Mouse (Mus musculus) layer of hippocampus, adult 8-10 months (tissue): ENCODE measurements at regions not wholly inside any gene's neighbourhood (a gene's known extent, or its start where the extent isn't known, plus 50 kb on each side); places are given as distances from the start of the nearest gene placed in this dataset.

Source experiments
- DNase-seq, 2 experiments: peaks; one replicate each; pipeline ENCODE4 v3.0.0; 2022; ENCODE audit warnings: low spot score in 2 of 2

DNA sequence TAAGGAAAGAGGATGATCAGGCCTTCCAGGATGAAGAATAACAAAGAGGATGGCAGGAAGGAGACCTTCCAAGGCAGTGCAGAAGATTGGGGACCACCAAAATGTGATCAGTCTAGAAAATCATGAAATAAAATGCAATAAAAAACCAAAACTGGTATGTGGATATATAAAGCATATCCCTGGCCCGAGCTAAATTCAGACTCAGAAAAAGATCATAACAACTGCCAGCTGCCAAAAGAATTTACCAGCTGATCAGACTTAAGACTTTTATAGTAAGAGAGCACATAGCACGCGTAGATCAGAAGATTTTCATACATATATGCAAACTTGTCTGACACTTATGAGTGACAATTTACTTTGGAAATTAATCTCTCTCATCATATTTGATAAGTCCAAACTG is 767.5 kb upstream of the Zeb2 start:
- no peak for DNase-seq

- no peak for DNase-seq
These were observed 761.5 kb upstream of the Zeb2 start for GRCm38 (mm10) chr2:45878656-45879055.

DNA sequence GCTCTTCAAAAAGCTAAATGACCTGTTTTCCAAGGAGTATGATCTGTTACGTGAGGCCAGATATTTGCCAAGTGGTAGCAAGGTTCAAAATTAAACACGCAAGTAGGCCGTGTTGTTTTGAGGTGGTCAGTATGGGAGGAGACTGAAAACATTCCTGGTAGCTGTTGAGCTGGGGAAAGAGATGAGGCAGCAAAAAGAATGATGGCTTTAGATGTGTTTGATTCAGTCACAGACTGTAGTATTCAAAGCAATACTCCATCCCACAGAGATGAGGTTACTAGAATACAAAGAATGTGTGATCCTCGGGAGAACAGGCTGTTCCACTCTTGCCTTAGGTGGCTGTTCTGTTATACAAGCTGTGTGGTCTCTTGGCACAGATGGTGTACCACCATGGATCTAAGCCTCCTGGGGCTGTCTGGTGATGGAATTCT is 742.7 kb upstream of the Zeb2 start:
- peak in 1 of 2 experiments; percentile 20 for DNase-seq

- DNase-seq: no peak
These were observed 742.2 kb upstream of the Zeb2 start for GRCm38 (mm10) chr2:45859445-45859844.

DNA sequence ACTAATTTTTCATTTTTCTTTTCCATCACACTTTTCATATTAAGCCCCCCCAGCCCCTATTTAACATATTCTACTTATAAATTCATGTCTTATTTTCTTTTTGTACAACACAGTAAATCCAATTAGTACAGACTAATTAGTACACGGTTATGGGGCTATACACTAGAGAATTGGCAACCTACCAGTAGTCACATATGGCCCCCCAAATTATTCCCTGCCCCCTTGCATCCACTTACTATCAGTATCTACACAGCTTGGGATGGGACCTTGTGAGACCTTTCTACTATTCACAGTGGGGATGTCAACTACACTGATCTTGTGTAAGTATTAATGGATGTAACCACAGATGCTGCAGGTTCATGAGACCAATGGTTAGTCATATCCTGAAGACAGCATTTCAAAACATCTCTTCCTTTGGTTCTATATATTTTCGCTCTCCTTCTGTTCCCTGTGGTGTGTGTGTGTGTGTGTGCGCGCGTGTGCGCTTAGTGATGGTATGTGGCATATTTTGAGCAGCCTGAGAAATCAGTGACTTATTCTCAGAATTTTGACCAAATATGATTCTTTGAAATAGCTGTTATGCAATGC is 732.9 kb upstream of the Zeb2 start:
- no peak for DNase-seq

- no peak for DNase-seq
These were observed 723.2 kb upstream of the Zeb2 start for GRCm38 (mm10) chr2:45840389-45840788.

GRCm38 (mm10) chr2:45836546-45837221 is 719.5 kb upstream of the Zeb2 start:
- DNase-seq: no peak

DNA sequence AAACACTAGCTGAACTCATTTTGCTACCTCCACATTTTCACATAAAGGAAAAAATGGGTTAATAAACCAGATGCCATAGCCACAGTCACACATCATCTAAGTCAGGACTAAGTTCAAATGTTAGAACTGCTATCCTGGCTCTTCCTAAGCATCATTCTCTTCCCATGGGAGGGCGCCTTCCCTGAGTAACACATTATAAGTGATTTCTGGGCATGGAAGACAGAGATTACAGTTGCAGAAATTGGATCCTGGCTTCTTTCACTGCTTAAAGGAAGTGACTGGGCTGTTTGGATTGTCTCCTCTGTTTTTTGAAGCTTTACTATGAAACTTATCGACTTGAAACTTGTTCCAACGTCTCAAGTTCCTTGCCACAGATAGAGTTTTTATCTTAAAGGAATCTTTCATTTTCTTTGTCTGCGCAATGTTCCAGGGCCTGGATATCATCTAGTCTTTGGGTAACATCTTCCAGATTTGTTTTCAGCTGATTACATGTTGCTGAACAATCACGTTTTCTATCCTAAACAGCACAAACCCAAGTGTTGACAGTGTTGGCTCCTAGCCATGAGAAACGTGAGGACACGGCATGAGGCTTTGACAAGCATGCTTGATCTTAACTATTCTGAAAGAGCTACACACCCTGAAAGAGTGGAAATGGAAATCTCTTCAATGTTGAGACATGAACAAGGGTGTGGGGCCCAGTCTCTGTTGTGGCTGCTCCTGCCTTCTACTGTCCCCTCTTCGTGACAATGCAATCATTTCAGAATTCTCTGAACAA is 700.9 kb upstream of the Zeb2 start:
- no peak for DNase-seq

GRCm38 (mm10) chr2:45814741-45815140 is 697.5 kb upstream of the Zeb2 start:
- no peak for DNase-seq

- no peak for DNase-seq
These were observed 688.1 kb upstream of the Zeb2 start for GRCm38 (mm10) chr2:45805329-45805728.

- no peak for DNase-seq
These were observed 682.9 kb upstream of the Zeb2 start for GRCm38 (mm10) chr2:45800131-45800530.

GRCm38 (mm10) chr2:45793561-45793960 is 676.4 kb upstream of the Zeb2 start:
- DNase-seq: no peak

- DNase-seq: no peak
These were observed 672.5 kb upstream of the Zeb2 start for GRCm38 (mm10) chr2:45789739-45790138.

- DNase-seq: no peak
These were observed 670.7 kb upstream of the Zeb2 start for GRCm38 (mm10) chr2:45787732-45788390.

GRCm38 (mm10) chr2:45786787-45787186 is 669.6 kb upstream of the Zeb2 start:
- no peak for DNase-seq

DNA sequence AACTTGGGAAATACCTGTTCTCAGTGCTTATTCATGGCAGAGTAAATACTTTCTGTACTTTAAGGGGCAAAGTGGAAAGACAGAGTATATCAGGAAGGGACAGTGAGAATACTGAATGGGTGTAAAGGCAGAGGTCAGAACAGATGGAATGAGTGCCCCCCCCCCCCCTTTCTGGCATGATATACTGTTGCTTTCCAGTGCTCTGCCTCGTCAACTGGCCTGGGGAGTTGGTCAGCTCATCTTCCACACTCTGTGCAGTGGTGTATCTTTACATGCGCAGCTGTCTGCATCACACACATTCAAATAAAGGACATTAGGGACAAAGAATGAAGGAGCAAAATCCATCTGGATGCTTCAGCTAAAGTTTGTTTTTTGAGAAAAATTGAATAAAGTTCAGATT is 668.5 kb upstream of the Zeb2 start:
- DNase-seq: no peak

- DNase-seq: no peak
These were observed 666.6 kb upstream of the Zeb2 start for GRCm38 (mm10) chr2:45783634-45784412.

- DNase-seq: no peak
These were observed 660.3 kb upstream of the Zeb2 start for GRCm38 (mm10) chr2:45777466-45777865.

DNA sequence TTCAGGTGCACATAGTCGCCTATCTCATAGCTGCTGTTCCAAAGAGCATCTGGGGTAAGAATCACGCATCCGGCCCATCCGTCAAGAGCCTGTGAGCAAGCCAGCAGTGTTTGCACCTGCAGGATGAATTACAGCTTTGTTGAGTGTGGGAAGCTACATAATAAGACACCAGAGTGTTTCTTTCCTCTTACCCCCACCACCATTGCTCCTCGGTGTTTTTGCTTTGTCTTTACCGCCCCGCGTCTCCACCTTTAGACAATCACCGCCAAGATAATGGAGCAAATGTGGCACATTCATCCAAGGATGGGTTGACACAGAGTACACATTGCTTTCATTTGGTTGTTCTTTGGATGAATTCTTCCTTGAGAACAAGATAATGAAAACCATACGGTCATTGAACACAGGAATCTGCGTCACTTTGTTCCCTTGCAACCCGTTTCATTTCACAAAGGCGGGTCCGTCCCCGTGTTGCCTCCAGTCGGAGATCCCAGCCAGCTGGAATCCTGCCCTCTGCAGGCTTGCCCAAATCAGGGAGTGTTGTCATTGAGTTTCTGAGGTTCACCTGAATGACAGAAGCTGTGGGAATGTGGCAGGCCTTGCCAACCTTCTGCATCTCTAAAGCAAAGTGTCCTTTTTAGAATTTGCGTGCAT is 659.4 kb upstream of the Zeb2 start:
- DNase-seq: no peak

DNA sequence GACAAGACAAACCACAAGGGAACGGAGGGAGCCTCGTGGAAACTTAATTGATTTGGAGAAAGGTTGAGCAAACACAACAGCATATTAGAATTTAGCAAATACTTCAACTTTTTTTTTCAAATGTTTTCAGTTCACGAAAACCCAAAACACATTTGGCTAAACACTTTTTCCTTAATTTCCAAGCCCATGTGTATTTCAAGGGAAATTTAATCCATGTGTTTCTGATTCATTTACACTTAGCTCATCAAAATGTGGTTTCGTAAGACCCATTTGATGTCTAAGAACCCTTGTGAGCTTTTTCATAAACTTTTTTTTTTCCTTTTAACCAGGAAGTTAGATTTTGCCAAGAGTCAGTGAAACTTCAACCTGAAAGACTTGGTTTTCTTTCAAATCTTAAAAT is 658.5 kb upstream of the Zeb2 start:
- no peak for DNase-seq

- no peak for DNase-seq
These were observed 657.2 kb upstream of the Zeb2 start for GRCm38 (mm10) chr2:45774416-45774815.
